Mouse (Mus musculus) hindbrain, embryonic 14.5 days (tissue): ENCODE data around the gene Slc35a5. TPM values are rescaled to one million over a fixed set of nuclear protein-coding genes. Genes with fewer than 3 reads are reported as not detected.
A peak's percentile ranks its signal among the peaks of the same experiment; 100 is the strongest.

Experiments
- ATAC-seq: fragments of 200-750 bp; cut with Nextera tagmentation; 2 replicates; pipeline ENCODE4 v1.8.0; 2017; ENCODE audit warnings: moderate number of reproducible peaks, mild to moderate bottlenecking, moderate TSS enrichment, moderate library complexity; ENCODE audit not compliant: low FRiP score
- DNase-seq: peaks from one replicate; pipeline ENCODE4 v3.0.0-alpha.2; 2015; ENCODE audit warnings: low spot score
- H3K27ac ChIP-seq: fragments of 300-500 bp; sonication (generic); 2 replicates; pipeline ENCODE4 v1.5.1; 2014; ENCODE audit warnings: mild to moderate bottlenecking, moderate library complexity
- H3K27me3 ChIP-seq: fragments of 300-500 bp; sonication (generic); 2 replicates; pipeline ENCODE4 v1.6.1; 2014; ENCODE audit warnings: mild to moderate bottlenecking, low read length, mixed read lengths; ENCODE audit not compliant: control insufficient read depth, insufficient read depth
- H3K36me3 ChIP-seq: fragments of 300-500 bp; sonication (generic); replicated peaks from 2 replicates; pipeline ENCODE4 v1.6.1; 2014; ENCODE audit not compliant: control insufficient read depth, insufficient read depth
- H3K4me1 ChIP-seq: fragments of 300-500 bp; sonication (generic); replicated peaks from 2 replicates; pipeline ENCODE4 v1.6.1; 2014; ENCODE audit warnings: antibody characterized with exemption, low read length, mixed read lengths; ENCODE audit not compliant: control insufficient read depth, insufficient read depth
- H3K4me2 ChIP-seq: fragments of 300-500 bp; sonication (generic); replicated peaks from 2 replicates; pipeline ENCODE4 v1.6.1; 2014; ENCODE audit warnings: mild to moderate bottlenecking, moderate library complexity
- H3K4me3 ChIP-seq: fragments of 300-500 bp; sonication (generic); replicated peaks from 2 replicates; pipeline ENCODE4 v1.5.1; 2014; ENCODE audit warnings: mild to moderate bottlenecking, low read length
- H3K9ac ChIP-seq: fragments of 300-500 bp; sonication (generic); 2 replicates; pipeline ENCODE4 v1.6.1; 2014
- H3K9me3 ChIP-seq: fragments of 300-500 bp; sonication (generic); 2 replicates; pipeline ENCODE4 v1.6.1; 2016; ENCODE audit warnings: low read length; ENCODE audit not compliant: control insufficient read depth
- WGBS: fragments of 180-500 bp; shearing (Covaris S2); extraction: QIAGEN DNeasy Blood & Tissue Kit; methylation state at CpG from one replicate; pipeline ENCODE4 v1.1.7; 2014; 5-methylcytosine and 5-hydroxymethylcytosine counted together
- polyA plus RNA-seq: library from polyadenylated mRNA; unstranded; fragments of >200 nt; fragmentation: Nextera tagmentation; extraction: Ambion mirVana; gene quantifications from 2 replicates; pipeline ENCODE4 v1.2.1, GENCODE M21; 2014

The Slc35a5 gene
- 36.5 and 38.6 TPM in 2 replicates for polyA plus RNA-seq

DNA sequence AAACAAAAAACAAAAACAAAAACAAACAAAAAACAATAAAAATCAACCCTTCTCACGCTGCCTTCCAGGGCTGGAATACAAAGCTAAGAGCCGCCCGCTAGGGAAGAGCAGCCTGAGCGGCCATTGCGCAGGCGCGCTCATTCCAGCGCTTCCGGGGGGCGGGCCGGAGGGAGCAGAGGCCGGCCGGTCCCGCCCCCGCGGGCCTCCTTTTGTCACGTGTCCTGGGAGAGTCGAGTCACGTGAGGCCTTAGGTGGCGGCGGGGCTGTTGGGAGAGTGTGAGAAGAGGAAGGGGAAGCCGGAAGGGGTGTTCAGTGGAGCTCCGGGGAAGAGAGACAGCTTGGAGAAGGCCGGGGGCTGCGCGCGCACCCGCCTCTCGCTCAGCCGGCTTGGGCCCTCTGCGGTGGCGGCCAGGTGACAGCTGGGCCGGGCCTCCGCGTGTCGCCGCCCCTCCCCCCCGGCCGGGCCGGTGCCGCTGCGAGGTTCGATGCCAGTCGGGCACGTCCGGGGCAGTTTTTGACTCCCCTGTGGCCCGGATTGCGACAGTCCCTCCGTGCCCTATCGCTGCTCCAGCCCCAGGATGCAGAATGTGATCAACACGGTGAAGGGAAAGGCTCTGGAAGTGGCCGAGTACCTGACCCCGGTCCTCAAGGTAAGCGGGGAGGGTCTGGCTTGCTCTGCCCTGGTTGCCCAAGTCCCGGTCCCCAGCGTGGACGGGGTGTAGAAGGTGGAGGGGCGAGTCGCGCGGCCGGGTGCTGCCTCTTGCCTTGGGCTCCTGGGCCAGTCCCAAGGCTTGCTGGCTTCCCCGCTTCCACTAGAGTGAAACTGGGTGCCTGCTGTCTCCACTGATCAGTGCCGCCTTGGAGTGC lies at the start of gene Slc35a5, which contains the start of gene Atg3:
TSS of gene Slc35a5 (minus strand) at position 185 of the 867 bp plus-strand sequence.
TSS of gene Atg3 (plus strand) at position 264 of the 867 bp plus-strand sequence.
- peak within 1 kb of the TSS; percentile 63 for H3K4me2 ChIP-seq
- no peaks in the 10 kb centered on the region for H3K27me3 ChIP-seq
- H3K27ac ChIP-seq, result peak within 1 kb of the TSS; percentile 86
- peaks cover 25% of the 10 kb centered on the region for H3K4me1 ChIP-seq
- peak; percentile 95 for DNase-seq
- no peaks in the 10 kb centered on the region for H3K9me3 ChIP-seq
- ATAC-seq, result peak; percentile 98
- H3K36me3 ChIP-seq, result peaks cover 24% of the 10 kb centered on the region
- peak within 1 kb of the TSS; percentile 89 for H3K4me3 ChIP-seq
- under 1% methylated on average over 55 of the region's 64 CpGs for WGBS
- peak within 1 kb of the TSS; percentile 97 for H3K9ac ChIP-seq

- H3K36me3 ChIP-seq, result no peaks in the 10 kb centered on the region
- no peak overlapping the region for H3K27ac ChIP-seq
- no peak overlapping the region for H3K4me3 ChIP-seq
- ATAC-seq (no peak), DNase-seq (no peak)
- no peak overlapping the region for H3K4me2 ChIP-seq
- 70% methylated on average over 12 of the region's 12 CpGs for WGBS
- H3K9ac ChIP-seq, result no peak overlapping the region
- no peaks in the 10 kb centered on the region for H3K4me1 ChIP-seq
- H3K27me3 ChIP-seq, result no peaks in the 10 kb centered on the region
- no peaks in the 10 kb centered on the region for H3K9me3 ChIP-seq
These were observed 46.6 kb upstream of the Slc35a5 start for GRCm38 (mm10) chr16:45204859-45205670.

GRCm38 (mm10) chr16:45204438-45204837 lies 45.9 kb upstream of the Slc35a5 start:
- Histone ChIP-seq H3K4me1 (no peaks in the 10 kb centered on the region), H3K27me3 (no peaks in the 10 kb centered on the region), H3K9me3 (no peaks in the 10 kb centered on the region), H3K9ac (no peak overlapping the region), H3K36me3 (no peaks in the 10 kb centered on the region), H3K4me2 (no peak overlapping the region), H3K27ac (no peak overlapping the region), H3K4me3 (no peak overlapping the region)
- 91% methylated on average over 4 of the region's 4 CpGs for WGBS
- ATAC-seq, result no peak
- DNase-seq, result no peak

DNA sequence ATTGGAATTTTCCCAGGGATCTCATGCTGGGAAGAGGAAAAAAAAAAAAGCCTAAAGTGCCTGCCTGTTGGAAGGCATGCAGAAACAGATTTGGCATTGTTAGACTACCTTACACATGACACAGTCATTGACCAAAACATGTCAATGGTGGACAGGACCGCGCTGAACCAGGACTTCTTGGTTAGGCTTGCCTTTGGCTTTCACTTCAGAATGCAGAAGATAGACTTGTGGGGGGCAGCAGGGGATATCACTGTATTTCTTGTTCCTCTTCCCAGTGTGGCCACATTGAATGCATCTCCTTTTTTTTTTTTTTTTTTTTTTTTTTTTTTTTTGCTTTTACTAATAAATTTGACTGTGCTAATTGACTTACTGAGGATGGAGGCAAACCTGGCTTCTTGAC lies 42.9 kb upstream of the Slc35a5 start:
- ATAC-seq, result no peak
- Histone ChIP-seq H3K4me3 (no peak overlapping the region), H3K4me2 (no peak overlapping the region), H3K9ac (no peak overlapping the region), H3K4me1 (no peaks in the 10 kb centered on the region), H3K36me3 (no peaks in the 10 kb centered on the region), H3K27ac (no peak overlapping the region), H3K9me3 (no peaks in the 10 kb centered on the region), H3K27me3 (no peaks in the 10 kb centered on the region)
- no peak for DNase-seq
- WGBS, result 93% methylated on average over 2 of the region's 2 CpGs

DNA sequence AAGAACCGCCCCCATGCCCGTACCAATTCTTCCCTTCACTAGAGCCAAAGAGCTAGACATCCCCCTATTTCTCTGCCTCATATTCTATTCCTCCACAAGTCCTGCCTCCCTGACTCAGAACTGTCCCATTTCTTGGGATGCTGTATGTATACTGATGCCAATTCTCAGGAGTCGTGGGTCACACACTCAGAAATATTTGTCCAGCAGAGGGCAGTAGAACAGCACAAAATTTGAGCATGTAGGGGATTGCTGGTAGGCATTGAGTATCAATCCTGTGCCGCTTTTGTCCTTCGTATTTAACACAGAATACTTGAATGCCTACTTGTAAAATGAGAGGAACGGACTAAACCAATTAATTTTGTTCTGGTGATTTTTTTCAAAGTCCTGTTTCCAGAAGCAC lies 38.3 kb upstream of the Slc35a5 start:
- Histone ChIP-seq H3K36me3 (no peaks in the 10 kb centered on the region), H3K4me1 (no peaks in the 10 kb centered on the region), H3K27me3 (no peaks in the 10 kb centered on the region), H3K9me3 (no peaks in the 10 kb centered on the region), H3K4me2 (no peak overlapping the region), H3K9ac (no peak overlapping the region), H3K27ac (no peak overlapping the region), H3K4me3 (no peak overlapping the region)
- peak; percentile 86 for ATAC-seq
- 29% methylated on average over 6 of the region's 6 CpGs for WGBS
- peak; percentile 96 for DNase-seq

DNA sequence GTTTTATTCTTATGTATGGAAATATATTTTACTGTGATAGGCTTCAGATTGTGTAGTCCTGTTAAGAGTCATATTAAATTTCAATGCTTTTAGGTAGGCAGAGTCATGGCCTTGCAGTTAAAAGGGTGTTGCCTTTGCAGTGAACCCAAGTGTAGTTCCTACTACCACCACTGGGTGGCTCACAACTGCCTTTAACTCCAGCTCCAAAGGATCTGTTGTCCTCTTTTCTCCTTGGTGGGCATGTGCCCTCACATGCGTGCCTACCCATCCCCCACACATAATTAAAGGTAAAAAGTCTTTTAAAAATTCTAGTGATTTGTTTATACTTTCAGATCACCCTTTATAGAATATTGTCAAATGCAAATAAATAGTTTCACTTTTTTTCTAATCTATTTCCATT lies 34.1 kb upstream of the Slc35a5 start:
- Histone ChIP-seq H3K4me3 (no peak overlapping the region), H3K36me3 (peaks cover 27% of the 10 kb centered on the region), H3K27ac (no peak overlapping the region), H3K27me3 (no peaks in the 10 kb centered on the region), H3K4me2 (no peak overlapping the region), H3K9ac (no peak overlapping the region), H3K4me1 (no peaks in the 10 kb centered on the region), H3K9me3 (no peaks in the 10 kb centered on the region)
- 16% methylated on average over 1 of the region's 1 CpGs for WGBS
- ATAC-seq, result peak; percentile 83
- peak; percentile 90 for DNase-seq

- H3K4me3 ChIP-seq, result no peak overlapping the region
- no peaks in the 10 kb centered on the region for H3K9me3 ChIP-seq
- H3K27me3 ChIP-seq, result no peaks in the 10 kb centered on the region
- H3K9ac ChIP-seq, result no peak overlapping the region
- peaks cover 39% of the 10 kb centered on the region for H3K36me3 ChIP-seq
- no peak for ATAC-seq
- DNase-seq, result no peak
- WGBS, result 91% methylated on average over 5 of the region's 5 CpGs
- no peaks in the 10 kb centered on the region for H3K4me1 ChIP-seq
- no peak overlapping the region for H3K4me2 ChIP-seq
- H3K27ac ChIP-seq, result no peak overlapping the region
These were observed 23.3 kb upstream of the Slc35a5 start for GRCm38 (mm10) chr16:45181824-45182223.

- Histone ChIP-seq H3K36me3 (peaks cover 21% of the 10 kb centered on the region), H3K9me3 (no peaks in the 10 kb centered on the region), H3K4me1 (no peaks in the 10 kb centered on the region), H3K4me3 (no peak overlapping the region), H3K27me3 (no peaks in the 10 kb centered on the region), H3K27ac (no peak overlapping the region), H3K4me2 (no peak overlapping the region), H3K9ac (no peak overlapping the region)
- DNase-seq, result no peak
- ATAC-seq, result no peak
- 91% methylated on average over 2 of the region's 2 CpGs for WGBS
These were observed 20.0 kb upstream of the Slc35a5 start for GRCm38 (mm10) chr16:45178552-45178951.

DNA sequence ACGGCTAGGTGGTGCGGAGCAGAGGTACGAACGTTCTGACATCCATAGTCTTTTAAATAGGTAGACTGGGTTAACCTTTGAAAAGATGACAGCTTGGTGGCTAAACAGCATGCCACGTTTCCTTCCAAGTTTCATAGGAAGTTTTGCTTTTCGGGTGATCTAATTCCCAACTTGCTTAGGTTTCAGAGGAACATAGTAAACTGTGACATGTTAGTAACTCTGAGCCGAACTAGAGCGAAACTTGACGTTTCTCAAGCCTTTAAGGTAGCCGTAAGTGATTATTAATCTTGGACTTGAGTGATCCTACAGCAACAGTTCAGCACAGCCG lies 847 bp upstream of the Slc35a5 start:
- Histone ChIP-seq H3K4me3 (peak overlapping the region; percentile 89), H3K36me3 (peaks cover 18% of the 10 kb centered on the region), H3K9ac (peak overlapping the region; percentile 97), H3K27ac (peak overlapping the region; percentile 86; the same call in 1 of the 2 replicates), H3K4me2 (peak overlapping the region; percentile 57), H3K9me3 (no peaks in the 10 kb centered on the region), H3K27me3 (no peaks in the 10 kb centered on the region), H3K4me1 (peaks cover 25% of the 10 kb centered on the region)
- DNase-seq, result no peak
- WGBS, result 5% methylated on average over 11 of the region's 11 CpGs
- no peak for ATAC-seq
